Mouse (Mus musculus) CD4-positive helper T cell, adult 2 months (primary cell): ENCODE results near the gene Wdr82.

Experiments
- DNase-seq: peaks from one replicate; pipeline ENCODE4 v3.0.0-alpha.2; 2012; ENCODE audit warnings: low read depth, missing footprints, low spot score

Gene Wdr82

GRCm38 (mm10) chr9:106170556-106171345 lies at the start of gene Wdr82:
Gene Wdr82, plus strand, starts transcription at chr9:106170928.
- DNase-seq: peak; percentile 95

GRCm38 (mm10) chr9:106123599-106123998 lies 47.1 kb upstream of the Wdr82 start:
- DNase-seq: peak; percentile 48

GRCm38 (mm10) chr9:106126786-106127251 lies 43.9 kb upstream of the Wdr82 start:
- DNase-seq: no peak

GRCm38 (mm10) chr9:106129072-106129471 lies 41.7 kb upstream of the Wdr82 start:
- no peak for DNase-seq

GRCm38 (mm10) chr9:106130250-106130649 lies 40.5 kb upstream of the Wdr82 start:
- no peak for DNase-seq

- DNase-seq: no peak
Measured at GRCm38 (mm10) chr9:106137671-106138216, 33.0 kb upstream of the Wdr82 start.

GRCm38 (mm10) chr9:106139763-106140162 lies 31.0 kb upstream of the Wdr82 start:
- DNase-seq: no peak

GRCm38 (mm10) chr9:106141955-106142354 lies 28.8 kb upstream of the Wdr82 start:
- no peak for DNase-seq

- no peak for DNase-seq
Measured at GRCm38 (mm10) chr9:106144176-106144575, 26.6 kb upstream of the Wdr82 start.

- no peak for DNase-seq
Measured at GRCm38 (mm10) chr9:106145582-106145981, 25.1 kb upstream of the Wdr82 start.

GRCm38 (mm10) chr9:106147281-106147680 lies 23.4 kb upstream of the Wdr82 start:
- DNase-seq: no peak

GRCm38 (mm10) chr9:106147851-106148431 lies 22.8 kb upstream of the Wdr82 start:
- DNase-seq: no peak

GRCm38 (mm10) chr9:106148541-106149398 lies 22.0 kb upstream of the Wdr82 start:
- DNase-seq: no peak

GRCm38 (mm10) chr9:106149399-106149754 lies 21.4 kb upstream of the Wdr82 start:
- DNase-seq: no peak

GRCm38 (mm10) chr9:106154106-106154505 lies 16.6 kb upstream of the Wdr82 start:
- no peak for DNase-seq

GRCm38 (mm10) chr9:106156419-106156818 lies 14.3 kb upstream of the Wdr82 start:
- peak; percentile 48 for DNase-seq

- DNase-seq: no peak
Measured at GRCm38 (mm10) chr9:106156921-106157622, 13.7 kb upstream of the Wdr82 start.

GRCm38 (mm10) chr9:106157623-106157925 lies 13.2 kb upstream of the Wdr82 start:
- no peak for DNase-seq

GRCm38 (mm10) chr9:106158037-106158491 lies 12.7 kb upstream of the Wdr82 start, which contains the start of gene Glyctk:
Gene Glyctk, minus strand, starts transcription at chr9:106158138.
- DNase-seq: no peak

GRCm38 (mm10) chr9:106159237-106159636 lies 11.5 kb upstream of the Wdr82 start:
- no peak for DNase-seq

GRCm38 (mm10) chr9:106159784-106160301 lies 10.9 kb upstream of the Wdr82 start:
- DNase-seq: peak; percentile 85
